Mouse (Mus musculus): ENCODE measurements at regions not wholly inside any gene's neighbourhood (a gene's known extent, or its start where the extent isn't known, plus 50 kb on each side); places are given as distances from the start of the nearest gene placed in this dataset.

- 87% methylated on average over 6 of the region's 6 CpGs for WGBS
- no peak overlapping the region for H3K4me3 ChIP-seq (replicated peaks)
- ATAC-seq (ENCODE audit: low FRiP score): no peak
- H3K4me1 ChIP-seq: no peaks in the 10 kb centered on the region
- no peak overlapping the region for H3K4me2 ChIP-seq
- H3K9ac ChIP-seq: no peak overlapping the region
- H3K36me3 ChIP-seq (replicated peaks): no peaks in the 10 kb centered on the region
- H3K9me3 ChIP-seq: no peaks in the 10 kb centered on the region
- no peaks in the 10 kb centered on the region for H3K27me3 ChIP-seq
- no peak overlapping the region for H3K27ac ChIP-seq
Measured at GRCm38 (mm10) chr1:187413881-187414280, 194.7 kb upstream of the Esrrg start.

- Histone ChIP-seq H3K9me3 (no peaks in the 10 kb centered on the region), H3K4me1 (no peaks in the 10 kb centered on the region), H3K4me2 (no peak overlapping the region), H3K36me3 (replicated peaks) (no peaks in the 10 kb centered on the region), H3K27ac (no peak overlapping the region), H3K27me3 (no peaks in the 10 kb centered on the region), H3K9ac (no peak overlapping the region), H3K4me3 (replicated peaks) (no peak overlapping the region)
- 92% methylated on average over 20 of the region's 20 CpGs for WGBS
- ATAC-seq (ENCODE audit: low FRiP score): no peak
Measured at GRCm38 (mm10) chr1:187418186-187419140, 190.1 kb upstream of the Esrrg start.

DNA sequence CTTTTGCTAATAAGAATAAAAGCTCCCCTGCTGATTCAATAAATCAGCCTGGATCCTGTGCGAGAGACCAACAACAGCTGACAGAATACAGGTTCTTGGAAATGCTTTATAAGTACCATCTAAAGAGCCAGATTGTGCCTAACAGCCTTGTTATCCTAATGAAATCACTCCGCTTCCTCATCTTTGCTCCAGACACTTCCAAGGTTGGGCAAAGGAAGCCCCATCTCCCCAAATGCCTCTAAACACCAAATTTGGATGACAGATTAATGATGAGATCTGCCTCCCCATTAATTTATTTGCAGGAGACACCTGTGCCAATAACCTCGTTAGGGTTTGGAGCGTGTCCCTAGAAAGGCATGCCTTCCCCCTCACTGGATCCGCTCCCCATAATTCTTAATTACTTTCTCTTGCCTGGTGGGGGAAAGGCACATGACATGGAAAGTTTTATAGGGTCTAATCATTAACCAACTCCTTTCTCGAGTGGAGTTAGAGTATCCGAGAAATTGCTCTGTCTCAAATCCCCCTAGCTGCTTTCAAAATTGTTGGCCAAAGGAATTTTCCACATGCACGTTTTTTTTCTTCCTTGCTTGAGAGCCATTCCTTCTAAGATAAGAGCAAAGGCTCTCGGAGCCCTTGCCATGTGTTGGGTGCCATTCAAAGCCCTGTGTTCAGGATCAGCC, 179.9 kb upstream of the Esrrg start:
- no peaks in the 10 kb centered on the region for H3K27me3 ChIP-seq
- 62% methylated on average over 9 of the region's 9 CpGs for WGBS
- ATAC-seq (ENCODE audit: low FRiP score): no peak

GRCm38 (mm10) chr1:187433716-187434634, 174.6 kb upstream of the Esrrg start:
- Histone ChIP-seq H3K9me3 (no peaks in the 10 kb centered on the region), H3K36me3 (replicated peaks) (no peaks in the 10 kb centered on the region), H3K4me3 (replicated peaks) (no peak overlapping the region), H3K27me3 (no peaks in the 10 kb centered on the region), H3K4me2 (no peak overlapping the region), H3K9ac (no peak overlapping the region), H3K4me1 (no peaks in the 10 kb centered on the region), H3K27ac (no peak overlapping the region)
- 90% methylated on average over 24 of the region's 24 CpGs for WGBS
- no peak for ATAC-seq (ENCODE audit: low FRiP score)

More for the DNA sequence above, 179.9 kb upstream of the Esrrg start:
- H3K27ac ChIP-seq: no peak overlapping the region
- H3K9ac ChIP-seq: no peak overlapping the region
- no peaks in the 10 kb centered on the region for H3K36me3 ChIP-seq (replicated peaks)
- H3K4me2 ChIP-seq: no peak overlapping the region
- no peaks in the 10 kb centered on the region for H3K9me3 ChIP-seq
- no peak overlapping the region for H3K4me3 ChIP-seq (replicated peaks)
- no peaks in the 10 kb centered on the region for H3K4me1 ChIP-seq

DNA sequence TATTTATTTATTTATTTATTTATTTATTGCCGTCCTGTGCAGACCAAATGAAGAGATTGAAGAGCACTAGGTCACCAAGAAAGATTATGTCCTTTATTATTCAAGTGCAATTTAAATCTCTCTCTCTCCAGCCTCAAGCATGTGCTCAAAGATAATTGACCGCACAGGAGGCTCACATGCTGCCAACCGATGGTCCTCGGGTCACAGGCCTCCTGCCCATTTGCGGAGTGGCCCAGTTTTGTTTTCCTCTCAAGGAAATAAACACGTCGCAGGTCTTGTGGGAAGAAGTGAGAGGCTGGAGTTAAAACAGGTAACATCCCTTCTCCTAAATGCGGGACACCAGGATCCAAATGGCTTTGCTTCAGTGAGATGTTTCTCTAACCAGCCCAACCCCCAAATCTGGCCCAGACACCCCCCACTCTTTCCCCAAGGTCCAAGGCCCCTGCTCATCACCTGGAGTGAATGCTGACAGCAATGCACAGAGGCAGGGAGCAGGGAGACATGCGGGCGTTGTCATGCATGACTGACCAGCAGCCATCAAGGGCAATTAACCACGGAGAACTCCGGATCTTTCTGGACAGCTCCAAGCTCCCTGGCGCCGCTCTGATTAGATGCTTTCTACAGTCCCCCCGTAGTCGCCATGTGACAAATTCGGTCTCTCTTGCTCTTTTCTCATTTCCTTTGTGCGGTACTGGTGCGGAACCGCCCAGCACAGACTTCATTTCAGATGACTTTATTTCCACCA, 169.2 kb upstream of the Esrrg start:
- no peaks in the 10 kb centered on the region for H3K9me3 ChIP-seq
- no peak overlapping the region for H3K27ac ChIP-seq
- no peak overlapping the region for H3K4me2 ChIP-seq
- no peaks in the 10 kb centered on the region for H3K27me3 ChIP-seq
- WGBS: 79% methylated on average over 20 of the region's 20 CpGs
- no peak overlapping the region for H3K9ac ChIP-seq
- H3K36me3 ChIP-seq (replicated peaks): no peaks in the 10 kb centered on the region
- no peak overlapping the region for H3K4me3 ChIP-seq (replicated peaks)
- ATAC-seq (ENCODE audit: low FRiP score): 0 out of 2 replicates have a peak, but pooled peaks have one; percentile 27
- peaks cover 4% of the 10 kb centered on the region; the same call in 1 of the 2 replicates for H3K4me1 ChIP-seq

DNA sequence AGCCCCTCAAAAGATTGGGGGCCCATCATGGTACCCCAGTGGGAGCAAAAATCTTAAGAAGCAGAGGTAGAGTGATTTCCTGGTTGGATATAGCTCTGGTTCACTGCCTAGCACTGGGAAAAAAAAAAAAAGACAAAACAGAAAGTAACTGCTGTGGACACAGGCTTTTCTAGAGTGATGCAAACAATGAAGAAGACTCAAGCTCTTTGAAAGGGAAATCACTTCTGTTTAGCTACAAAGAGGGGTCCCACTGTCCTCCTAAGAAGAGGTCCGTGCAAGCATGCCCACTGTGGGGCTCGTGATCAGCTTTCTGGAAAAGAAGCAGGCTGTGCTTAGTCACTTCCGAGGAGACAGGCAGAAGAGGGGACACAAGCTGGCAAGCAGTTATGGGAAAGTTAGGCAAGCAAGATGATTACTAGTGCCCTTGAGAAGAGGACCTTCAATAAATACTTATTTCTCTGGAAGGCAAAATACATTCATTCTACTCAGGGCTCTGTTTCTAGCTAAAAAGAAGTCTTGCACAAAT, 166.9 kb upstream of the Esrrg start:
- H3K9me3 ChIP-seq: no peaks in the 10 kb centered on the region
- H3K4me2 ChIP-seq: no peak overlapping the region
- no peak for ATAC-seq (ENCODE audit: low FRiP score)
- H3K36me3 ChIP-seq (replicated peaks): no peaks in the 10 kb centered on the region
- 62% methylated on average over 3 of the region's 3 CpGs for WGBS
- peaks cover 4% of the 10 kb centered on the region; the same call in 1 of the 2 replicates for H3K4me1 ChIP-seq
- H3K9ac ChIP-seq: no peak overlapping the region
- H3K4me3 ChIP-seq (replicated peaks): no peak overlapping the region
- H3K27me3 ChIP-seq: no peaks in the 10 kb centered on the region
- no peak overlapping the region for H3K27ac ChIP-seq

GRCm38 (mm10) chr1:187446511-187446910, 162.1 kb upstream of the Esrrg start:
- Histone ChIP-seq H3K36me3 (replicated peaks) (no peaks in the 10 kb centered on the region), H3K9ac (no peak overlapping the region), H3K4me2 (no peak overlapping the region), H3K27ac (no peak overlapping the region), H3K27me3 (peaks cover 10% of the 10 kb centered on the region; the same call in 1 of the 2 replicates), H3K9me3 (no peaks in the 10 kb centered on the region), H3K4me3 (replicated peaks) (no peak overlapping the region), H3K4me1 (peaks cover 4% of the 10 kb centered on the region; the same call in 1 of the 2 replicates)
- ATAC-seq (ENCODE audit: low FRiP score): no peak
- 93% methylated on average over 6 of the region's 6 CpGs for WGBS

- peak; percentile 46; the same call in 1 of the 2 replicates for ATAC-seq (ENCODE audit: low FRiP score)
- H3K4me2 ChIP-seq: 0 out of 2 replicates have a peak overlapping the region, but pooled peaks have one; percentile 8
- peaks cover 14% of the 10 kb centered on the region; the same call in 1 of the 2 replicates for H3K27me3 ChIP-seq
- no peaks in the 10 kb centered on the region for H3K9me3 ChIP-seq
- H3K4me1 ChIP-seq: peaks cover 4% of the 10 kb centered on the region; the same call in 1 of the 2 replicates
- H3K36me3 ChIP-seq (replicated peaks): no peaks in the 10 kb centered on the region
- no peak overlapping the region for H3K9ac ChIP-seq
- no peak overlapping the region for H3K27ac ChIP-seq
- 18% methylated on average over 6 of the region's 6 CpGs for WGBS
- H3K4me3 ChIP-seq (replicated peaks): no peak overlapping the region
Measured at GRCm38 (mm10) chr1:187448173-187448572, 160.4 kb upstream of the Esrrg start.

DNA sequence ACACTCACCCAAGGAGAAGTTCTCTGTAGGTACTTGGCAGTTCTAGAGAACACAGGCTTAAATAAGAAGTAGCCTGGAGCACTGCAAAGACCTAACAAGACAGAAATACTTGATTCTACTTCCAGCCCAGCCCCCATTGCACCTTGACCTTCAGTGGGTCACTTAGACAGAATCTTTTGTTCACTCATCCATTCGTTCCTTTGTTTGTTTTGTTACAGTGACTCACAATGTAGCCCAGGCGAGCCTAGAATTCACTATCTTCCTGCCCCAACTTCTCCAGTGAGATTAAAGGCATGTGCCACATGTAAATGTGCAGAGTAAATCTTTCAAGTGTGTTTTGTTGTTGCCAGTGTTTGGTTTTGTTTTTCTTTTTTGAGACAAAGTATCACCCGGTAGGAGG, 158.5 kb upstream of the Esrrg start:
- H3K9me3 ChIP-seq: no peaks in the 10 kb centered on the region
- 28% methylated on average over 3 of the region's 3 CpGs for WGBS

DNA sequence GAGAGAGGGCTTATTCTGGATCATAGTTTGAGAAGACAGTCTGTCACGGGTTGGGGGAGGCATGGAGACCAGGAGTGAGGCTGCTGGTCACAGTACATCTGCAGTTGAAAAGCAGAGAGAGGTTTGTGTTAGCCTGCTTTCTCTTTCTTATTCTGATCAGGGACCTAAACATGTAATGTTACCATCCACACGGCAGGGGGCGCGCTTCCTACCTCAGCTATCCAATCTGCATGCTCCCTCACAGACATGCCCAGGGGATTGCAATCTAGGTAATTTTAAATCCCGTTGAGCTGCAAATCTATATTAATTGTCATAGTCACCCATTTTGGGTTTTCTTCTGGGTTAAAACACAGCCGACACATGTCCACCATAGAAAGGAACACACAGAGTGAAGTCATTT, 156.4 kb upstream of the Esrrg start:
- no peak overlapping the region for H3K4me2 ChIP-seq
- no peaks in the 10 kb centered on the region for H3K36me3 ChIP-seq (replicated peaks)
- H3K9ac ChIP-seq: no peak overlapping the region
- H3K4me3 ChIP-seq (replicated peaks): no peak overlapping the region
- no peaks in the 10 kb centered on the region for H3K9me3 ChIP-seq
- 38% methylated on average over 6 of the region's 6 CpGs for WGBS
- H3K27ac ChIP-seq: no peak overlapping the region
- peaks cover 14% of the 10 kb centered on the region; the same call in 1 of the 2 replicates for H3K27me3 ChIP-seq
- ATAC-seq (ENCODE audit: low FRiP score): no peak
- peaks cover 4% of the 10 kb centered on the region; the same call in 1 of the 2 replicates for H3K4me1 ChIP-seq

More for the DNA sequence above, 158.5 kb upstream of the Esrrg start:
- H3K4me1 ChIP-seq: peaks cover 4% of the 10 kb centered on the region; the same call in 1 of the 2 replicates
- H3K4me2 ChIP-seq: no peak overlapping the region
- H3K27me3 ChIP-seq: peaks cover 14% of the 10 kb centered on the region; the same call in 1 of the 2 replicates
- H3K9ac ChIP-seq: no peak overlapping the region
- no peaks in the 10 kb centered on the region for H3K36me3 ChIP-seq (replicated peaks)
- H3K4me3 ChIP-seq (replicated peaks): no peak overlapping the region
- H3K27ac ChIP-seq: no peak overlapping the region
- no peak for ATAC-seq (ENCODE audit: low FRiP score)

DNA sequence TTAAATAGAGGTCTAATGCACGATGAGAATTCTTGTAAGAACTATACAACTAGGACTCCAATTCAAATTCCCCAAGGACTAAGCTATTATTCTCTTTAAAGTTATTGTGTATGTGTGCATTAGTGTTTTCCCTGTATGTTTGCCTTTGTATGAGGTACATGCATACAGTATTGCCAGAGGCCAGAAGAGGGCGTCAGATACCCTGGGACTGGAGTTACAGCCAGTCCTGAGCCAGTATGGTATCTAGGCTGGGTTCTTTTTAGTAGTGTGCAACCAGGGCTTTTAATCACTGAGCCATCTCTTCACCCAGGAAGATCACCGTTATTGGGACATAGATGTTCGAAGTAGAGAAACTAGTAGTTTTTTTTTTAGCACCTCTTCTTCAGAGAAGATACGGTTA, 154.2 kb upstream of the Esrrg start:
- no peak overlapping the region for H3K27ac ChIP-seq
- H3K4me3 ChIP-seq (replicated peaks): no peak overlapping the region
- 65% methylated on average over 5 of the region's 5 CpGs for WGBS
- H3K36me3 ChIP-seq (replicated peaks): no peaks in the 10 kb centered on the region
- H3K4me2 ChIP-seq: no peak overlapping the region
- H3K9ac ChIP-seq: no peak overlapping the region
- no peaks in the 10 kb centered on the region for H3K9me3 ChIP-seq
- peaks cover 7% of the 10 kb centered on the region; the same call in 1 of the 2 replicates for H3K27me3 ChIP-seq
- H3K4me1 ChIP-seq: no peaks in the 10 kb centered on the region
- ATAC-seq (ENCODE audit: low FRiP score): no peak
